Mouse (Mus musculus) c-Kit-positive CD71-positive TER-119-positive erythroid progenitor cells, embryonic 14.5 days (primary cell): ENCODE data around the gene Brinp2.

Experiments
- DNase-seq: peaks from one replicate; pipeline ENCODE4 v3.0.0-alpha.2; 2013; ENCODE audit warnings: low spot score

The Brinp2 gene

DNA sequence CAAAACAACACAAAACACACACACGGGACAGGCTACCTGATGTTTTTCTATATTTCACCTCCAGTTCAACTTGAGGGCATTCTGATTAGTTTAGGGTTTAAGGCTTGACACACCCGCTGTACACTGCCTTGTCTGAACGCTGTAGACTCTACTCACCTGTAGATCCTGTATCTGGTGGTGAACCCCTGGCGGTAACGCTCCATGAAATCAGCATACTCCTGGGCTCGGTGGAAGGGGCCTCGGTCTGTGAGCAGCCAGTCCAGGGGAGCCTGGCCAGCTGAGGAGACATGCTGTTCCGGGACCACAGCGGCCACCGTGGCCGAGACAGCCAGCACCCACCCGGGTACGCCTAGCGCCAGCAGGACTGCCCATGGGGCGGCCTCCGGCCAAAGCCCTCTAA lies 60.9 kb downstream of the Brinp2 start:
- DNase-seq, result no peak

DNA sequence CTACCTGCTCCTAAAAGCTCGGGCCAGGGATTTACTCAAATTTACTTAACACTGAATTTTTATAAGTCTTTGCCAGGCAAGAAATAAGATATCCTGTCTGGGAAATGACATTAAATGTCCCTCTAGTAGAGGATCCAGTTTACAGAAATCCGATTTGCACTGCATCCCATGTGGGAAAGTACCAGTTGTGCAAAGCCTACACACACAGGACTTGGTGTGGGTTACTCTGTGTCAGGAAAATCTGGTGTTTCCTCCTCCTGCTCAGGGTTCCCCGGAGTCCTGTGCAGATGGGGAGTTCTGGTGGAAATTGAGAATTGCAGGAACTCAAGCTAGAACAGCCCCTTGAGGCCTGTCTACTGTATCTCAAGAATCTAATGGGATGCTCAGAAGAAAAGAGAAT lies 70.9 kb downstream of the Brinp2 start:
- DNase-seq, result no peak

- no peak for DNase-seq
These were observed 72.3 kb downstream of the Brinp2 start for GRCm38 (mm10) chr1:158283869-158284268.

GRCm38 (mm10) chr1:158272058-158272457 lies 84.1 kb downstream of the Brinp2 start:
- no peak for DNase-seq

DNA sequence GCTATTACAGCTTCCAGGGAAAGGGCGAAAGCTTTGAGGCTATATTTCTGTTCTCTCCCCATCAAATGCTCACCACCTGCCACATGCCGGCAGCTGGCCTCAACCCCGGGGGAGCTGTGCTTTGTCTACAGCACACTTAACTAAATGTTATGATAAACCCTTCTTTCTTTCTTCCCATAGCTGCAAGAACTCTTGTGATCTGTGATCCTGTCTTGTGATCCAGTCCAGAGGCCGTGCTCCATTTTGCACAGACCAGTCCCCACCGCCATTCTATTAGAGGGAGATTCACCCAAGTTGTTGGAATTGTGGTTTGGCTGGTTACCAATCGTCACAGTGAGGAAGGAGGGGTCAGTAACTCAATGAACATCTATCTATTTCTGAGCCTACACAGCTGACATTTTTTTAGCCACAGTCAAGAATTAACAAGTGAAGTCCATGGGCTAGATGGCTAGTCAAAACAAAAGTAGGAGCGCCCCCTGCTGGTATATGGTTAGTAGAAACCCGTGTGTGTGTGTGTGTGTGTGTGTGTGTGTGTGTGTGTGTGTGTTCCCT lies 89.0 kb downstream of the Brinp2 start:
- DNase-seq, result peak; percentile 17

GRCm38 (mm10) chr1:158266293-158267019 lies 89.7 kb downstream of the Brinp2 start:
- DNase-seq, result no peak

DNA sequence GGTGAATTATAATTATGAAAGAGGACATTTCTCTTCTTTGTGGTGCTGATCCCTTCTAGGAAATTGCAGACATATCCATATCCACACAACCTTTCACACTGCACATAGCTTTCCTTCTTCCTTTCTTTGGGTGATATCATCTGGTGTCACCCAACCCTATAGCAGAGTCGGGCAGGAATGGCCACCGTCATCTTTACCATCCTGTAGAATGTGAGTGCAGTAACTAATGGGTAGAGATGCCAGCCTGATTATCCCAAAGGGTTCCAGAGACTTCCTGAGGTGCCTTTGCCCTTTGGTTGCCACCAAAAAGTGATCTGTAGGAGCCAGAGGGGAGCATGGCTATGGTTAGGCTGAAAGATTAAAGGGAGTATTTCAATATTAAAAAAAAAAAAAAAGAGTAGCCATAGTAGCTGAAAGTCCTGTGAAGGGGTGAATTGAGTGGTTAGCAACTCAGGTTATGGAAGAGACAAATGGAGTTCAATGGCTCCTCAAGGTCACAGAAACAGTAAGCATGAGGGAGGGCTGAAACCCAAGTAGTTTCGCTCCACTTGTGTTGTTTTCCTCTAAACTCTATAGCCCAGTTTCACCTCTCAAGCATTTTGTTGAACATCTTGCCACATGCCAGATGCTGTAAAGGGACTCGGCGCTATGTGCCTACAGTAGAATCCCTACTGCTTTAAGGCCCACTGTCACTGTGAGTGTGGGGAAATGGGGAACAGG lies 96.5 kb downstream of the Brinp2 start:
- DNase-seq, result no peak

- no peak for DNase-seq
These were observed 97.3 kb downstream of the Brinp2 start for GRCm38 (mm10) chr1:158258685-158259292.

- no peak for DNase-seq
These were observed 100.0 kb downstream of the Brinp2 start for GRCm38 (mm10) chr1:158255912-158256680.

DNA sequence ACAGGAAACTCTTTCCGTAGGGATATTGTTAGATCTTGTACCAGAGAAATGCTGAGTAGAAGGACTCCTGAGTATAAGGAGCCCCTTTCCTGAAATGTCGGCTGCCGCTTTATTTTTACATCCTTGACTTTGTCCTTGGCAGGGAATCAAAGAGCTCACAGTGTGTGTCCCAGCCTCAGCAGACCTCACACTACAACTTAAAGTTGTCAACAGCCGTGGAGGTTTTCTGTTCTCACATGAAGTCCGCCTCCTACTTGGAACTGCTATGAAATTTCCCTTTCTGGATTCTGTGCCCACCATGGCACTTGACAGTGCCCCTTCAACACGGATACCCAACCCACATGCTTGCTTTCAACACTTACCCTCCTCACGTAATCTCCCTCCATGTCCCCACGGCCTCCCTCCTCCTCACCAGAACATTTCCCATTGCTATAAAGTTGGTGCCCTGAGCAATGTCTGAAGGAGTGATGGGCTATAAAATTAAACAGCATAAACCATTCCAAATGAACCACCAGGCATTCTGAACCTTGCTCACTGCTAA lies 103.4 kb downstream of the Brinp2 start:
- no peak for DNase-seq

GRCm38 (mm10) chr1:158248266-158248665 lies 107.9 kb downstream of the Brinp2 start:
- DNase-seq, result no peak

GRCm38 (mm10) chr1:158246476-158247153 lies 109.5 kb downstream of the Brinp2 start:
- DNase-seq, result no peak

GRCm38 (mm10) chr1:158245486-158245885 lies 110.6 kb downstream of the Brinp2 start:
- no peak for DNase-seq

DNA sequence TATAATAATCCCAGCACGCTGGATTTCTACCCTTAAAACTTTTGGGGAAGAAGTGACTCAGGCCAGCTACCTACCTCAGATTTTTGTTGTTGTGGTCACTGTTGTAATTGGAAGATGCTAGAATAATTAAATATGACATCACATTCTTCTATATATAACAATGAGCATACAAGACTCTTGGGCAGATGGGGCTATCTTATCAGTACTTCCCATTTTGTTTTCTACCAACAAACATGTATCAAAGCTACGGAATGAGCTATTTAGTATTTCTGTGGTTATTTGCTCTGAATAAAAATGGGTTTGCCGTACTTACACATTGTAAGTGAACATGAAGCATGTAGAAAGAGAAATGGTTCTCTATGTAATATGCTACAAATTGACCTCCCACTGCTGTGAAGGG lies 112.1 kb downstream of the Brinp2 start:
- DNase-seq, result no peak

DNA sequence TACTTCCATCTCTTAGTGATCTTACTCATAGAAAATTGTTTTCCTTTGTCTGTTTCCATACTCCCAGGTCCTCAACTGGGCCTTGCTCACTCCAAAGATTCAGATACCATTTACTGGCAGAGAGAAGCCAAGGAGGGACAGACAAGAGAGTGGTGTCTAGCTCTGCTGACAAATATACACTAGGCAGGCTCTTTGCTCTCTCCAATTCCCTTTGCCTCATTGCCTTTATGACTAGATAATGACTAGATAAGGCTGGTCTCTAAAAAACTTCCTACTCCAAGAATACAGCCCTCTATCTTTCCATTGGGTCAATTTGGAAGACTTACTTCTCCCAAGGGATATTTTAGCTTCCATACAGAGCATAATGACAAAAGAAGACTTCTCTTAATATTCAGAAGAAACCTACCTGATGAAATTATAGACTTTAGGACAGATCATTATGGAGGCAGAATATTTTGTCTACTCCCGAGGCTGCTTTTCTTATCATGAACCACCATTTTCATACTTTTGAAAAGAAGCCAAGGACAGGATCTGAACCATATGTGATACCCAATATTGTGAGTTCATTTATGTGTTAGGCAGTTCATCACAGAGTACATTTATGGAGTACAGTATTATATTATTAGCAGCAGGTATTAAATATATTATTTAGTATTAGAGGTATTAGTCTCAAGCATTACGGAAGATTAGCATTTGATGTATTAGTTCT lies 114.1 kb downstream of the Brinp2 start:
- DNase-seq, result no peak

GRCm38 (mm10) chr1:158239841-158240240 lies 116.3 kb downstream of the Brinp2 start:
- no peak for DNase-seq

GRCm38 (mm10) chr1:158238722-158239121 lies 117.4 kb downstream of the Brinp2 start:
- no peak for DNase-seq

GRCm38 (mm10) chr1:158228687-158229224 lies 127.4 kb downstream of the Brinp2 start:
- DNase-seq, result no peak

DNA sequence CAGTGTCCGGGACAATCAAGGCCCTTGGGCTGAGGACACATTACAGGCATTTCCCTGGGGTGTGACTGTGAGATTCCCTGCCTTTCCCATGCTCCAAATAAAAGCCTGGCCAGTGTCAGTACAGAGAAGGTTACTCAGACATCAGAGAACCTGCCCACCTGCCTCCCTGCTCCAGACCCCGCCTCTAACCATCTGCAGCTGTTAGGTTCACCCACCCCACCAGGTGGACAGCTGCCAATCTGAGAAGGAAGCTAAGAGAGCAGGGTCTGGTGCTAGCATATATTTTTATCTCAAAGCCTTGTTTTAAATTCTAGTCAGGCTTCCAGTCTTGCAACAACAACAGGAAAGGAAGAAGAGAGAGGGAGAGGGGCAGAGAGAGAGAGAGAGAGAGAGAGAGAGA lies 128.9 kb downstream of the Brinp2 start:
- no peak for DNase-seq

DNA sequence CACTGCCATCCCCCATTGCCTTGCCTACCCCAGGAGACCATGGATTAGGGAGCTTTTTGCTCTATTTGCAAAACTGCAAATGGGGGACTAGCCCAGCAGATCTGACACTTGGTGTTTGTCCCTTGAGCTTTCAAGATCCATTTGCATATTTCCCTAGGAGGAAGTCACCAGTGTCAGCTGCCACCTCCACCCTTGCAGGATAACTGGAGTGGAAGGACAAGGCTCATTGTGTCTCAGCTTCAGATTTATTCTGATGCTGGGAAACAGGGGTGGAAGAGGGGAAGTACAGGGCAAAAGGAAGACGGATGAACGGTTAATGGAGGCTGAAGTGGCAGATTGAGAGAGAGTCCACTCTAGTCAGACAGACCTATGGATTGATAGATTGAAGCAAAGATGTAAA lies 129.4 kb downstream of the Brinp2 start:
- no peak for DNase-seq
